Mouse (Mus musculus) lung, adult 18-20 months (tissue): ENCODE measurements around the gene Ephb1.
A peak's percentile ranks its signal among the peaks of the same experiment; 100 is the strongest.

Experiments
- DNase-seq, 2 experiments: peaks; one replicate each; pipeline ENCODE4 v3.0.0; 2022; ENCODE audit warnings: mixed read lengths in 2 of 2

Ephb1 gene

GRCm38 (mm10) chr9:102045111-102045861 lies 309.2 kb downstream of the Ephb1 start:
- no peak for DNase-seq

DNA sequence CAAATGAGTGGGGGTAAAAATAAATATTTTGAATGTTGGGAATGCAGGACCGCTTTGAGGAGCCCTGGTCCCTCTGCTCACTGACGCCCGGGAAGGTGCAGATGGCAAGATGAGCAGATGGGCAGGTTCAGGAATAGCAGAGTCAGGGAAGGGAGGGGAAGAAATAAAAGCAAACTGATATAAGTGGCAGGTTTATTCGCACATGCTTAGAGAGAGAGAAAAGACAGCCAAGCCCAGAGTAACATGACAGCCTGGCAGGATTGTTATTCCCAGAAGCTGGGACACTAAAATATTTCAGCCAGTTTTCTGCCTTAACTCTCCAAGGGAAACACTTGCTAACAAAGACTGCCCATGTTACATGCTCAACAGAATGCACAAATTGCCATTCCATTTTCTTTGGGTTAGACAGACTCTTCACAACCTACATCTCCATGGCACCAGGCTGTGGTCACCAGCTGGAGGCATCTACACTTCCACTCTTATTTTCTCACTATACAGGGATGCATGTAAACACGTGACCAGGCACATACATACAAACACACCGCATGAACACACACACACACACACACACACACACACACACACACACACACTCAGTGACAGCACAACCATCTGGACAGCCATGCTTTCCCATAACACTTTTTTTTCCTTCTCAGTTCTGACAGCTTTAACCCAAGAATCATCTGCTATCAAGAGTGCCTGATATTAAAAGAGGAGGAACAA lies 315.3 kb downstream of the Ephb1 start:
- DNase-seq = no peak

DNA sequence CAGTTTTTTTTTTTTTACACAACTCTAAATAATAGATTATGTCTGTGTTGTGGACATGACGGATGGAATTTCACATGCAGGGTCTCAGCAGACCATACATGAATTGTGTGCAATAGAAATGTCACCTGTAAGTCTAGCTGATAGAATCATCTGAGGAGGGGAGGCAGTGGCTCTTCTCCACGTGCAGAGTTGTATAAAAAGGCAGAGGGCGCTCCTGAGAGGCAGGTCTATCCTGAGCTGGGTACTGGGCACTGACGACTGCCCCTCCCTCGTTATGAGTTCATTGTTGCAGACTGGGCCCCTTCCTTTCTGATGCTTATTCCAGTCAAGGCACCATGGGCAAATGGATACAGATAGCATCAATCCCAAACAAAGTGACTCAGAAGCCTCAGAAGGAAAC lies 318.4 kb downstream of the Ephb1 start:
- no peak for DNase-seq

GRCm38 (mm10) chr9:102033231-102033630 lies 321.3 kb downstream of the Ephb1 start:
- DNase-seq = no peak

DNA sequence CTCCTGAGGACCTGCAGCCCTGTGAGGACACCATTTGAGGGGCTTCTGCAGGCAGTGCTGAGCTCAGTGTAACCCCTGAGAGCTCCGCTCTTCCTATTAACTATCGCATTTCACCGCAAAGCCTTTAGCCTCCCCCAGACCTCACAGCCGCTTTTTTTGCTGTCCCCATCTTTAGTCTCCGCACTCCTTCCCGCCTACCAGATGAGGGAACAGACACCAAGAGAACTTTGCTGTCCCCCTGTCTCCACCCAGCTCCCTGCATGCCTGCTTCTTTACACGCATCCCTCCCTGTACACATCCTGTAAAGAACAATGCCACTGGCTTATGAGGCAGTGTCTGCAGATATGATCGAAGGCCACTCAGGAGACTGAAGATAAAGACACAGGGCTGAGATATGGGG lies 322.1 kb downstream of the Ephb1 start:
- DNase-seq = no peak

- no peak for DNase-seq
These were observed 324.8 kb downstream of the Ephb1 start for GRCm38 (mm10) chr9:102029661-102030060.

GRCm38 (mm10) chr9:102026136-102026535 lies 328.4 kb downstream of the Ephb1 start:
- DNase-seq = no peak

DNA sequence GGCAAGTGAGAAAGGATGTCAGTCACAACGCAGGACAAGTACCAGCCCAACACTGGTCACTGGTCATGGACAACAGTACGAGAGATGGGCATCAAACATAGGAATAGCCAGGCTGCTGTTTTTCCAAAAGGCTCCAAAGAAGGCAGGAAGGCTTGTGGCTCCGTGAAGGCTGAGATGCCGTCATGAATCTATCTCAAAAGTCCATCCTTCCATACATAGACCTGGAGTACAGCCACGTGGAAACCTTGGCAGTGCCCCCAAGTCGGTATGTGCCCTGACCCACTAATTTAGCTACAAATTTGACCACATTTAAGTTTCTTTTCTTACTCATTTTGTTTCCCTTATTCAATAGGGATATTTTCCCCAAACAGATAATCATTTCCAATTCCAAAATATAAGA lies 329.4 kb downstream of the Ephb1 start:
- no peak for DNase-seq

DNA sequence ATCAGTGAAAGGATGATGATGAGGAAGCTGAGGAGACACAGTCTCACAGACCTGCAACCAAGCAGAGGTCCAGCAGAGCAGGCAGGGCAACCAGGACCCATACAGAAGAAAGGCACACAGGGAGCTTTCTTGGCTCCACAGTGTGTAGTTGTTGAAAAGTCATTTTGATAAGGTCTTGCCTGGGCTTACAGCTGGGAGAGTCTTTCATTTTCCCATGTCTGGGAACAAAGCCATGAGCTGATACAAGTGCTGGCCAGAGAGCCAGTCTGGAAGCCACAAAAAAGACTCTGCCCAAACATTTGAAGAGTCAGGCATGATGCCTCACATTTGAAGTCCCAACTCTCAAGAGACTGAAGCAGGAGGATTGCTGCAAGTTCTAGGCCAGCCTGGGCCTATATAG lies 339.0 kb downstream of the Ephb1 start:
- no peak for DNase-seq

GRCm38 (mm10) chr9:102007706-102008105 lies 346.8 kb downstream of the Ephb1 start:
- no peak for DNase-seq

GRCm38 (mm10) chr9:102006539-102006938 lies 348.0 kb downstream of the Ephb1 start:
- peak in 1 of 2 experiments; percentile 16 for DNase-seq

- no peak for DNase-seq
These were observed 351.6 kb downstream of the Ephb1 start for GRCm38 (mm10) chr9:102002920-102003319.

DNA sequence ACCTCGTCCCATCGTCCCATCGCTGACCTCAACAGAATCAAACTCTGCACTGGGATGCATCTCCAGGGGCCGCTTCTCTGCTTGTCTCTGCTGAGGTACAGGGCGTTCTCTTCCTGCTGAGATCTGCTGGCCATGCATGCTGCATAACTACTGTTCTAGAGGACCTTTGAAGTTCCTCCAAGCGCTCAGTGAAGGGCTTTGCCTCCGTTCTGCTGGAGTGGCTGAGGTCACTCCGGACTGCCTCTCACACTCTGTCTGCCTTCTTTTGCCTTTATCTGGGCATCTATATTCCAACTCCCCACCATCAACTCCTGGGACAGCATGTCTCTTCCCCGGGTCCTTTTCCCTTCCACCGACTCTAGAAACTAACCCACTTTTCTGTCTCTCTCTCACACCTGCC lies 352.3 kb downstream of the Ephb1 start:
- DNase-seq = no peak

DNA sequence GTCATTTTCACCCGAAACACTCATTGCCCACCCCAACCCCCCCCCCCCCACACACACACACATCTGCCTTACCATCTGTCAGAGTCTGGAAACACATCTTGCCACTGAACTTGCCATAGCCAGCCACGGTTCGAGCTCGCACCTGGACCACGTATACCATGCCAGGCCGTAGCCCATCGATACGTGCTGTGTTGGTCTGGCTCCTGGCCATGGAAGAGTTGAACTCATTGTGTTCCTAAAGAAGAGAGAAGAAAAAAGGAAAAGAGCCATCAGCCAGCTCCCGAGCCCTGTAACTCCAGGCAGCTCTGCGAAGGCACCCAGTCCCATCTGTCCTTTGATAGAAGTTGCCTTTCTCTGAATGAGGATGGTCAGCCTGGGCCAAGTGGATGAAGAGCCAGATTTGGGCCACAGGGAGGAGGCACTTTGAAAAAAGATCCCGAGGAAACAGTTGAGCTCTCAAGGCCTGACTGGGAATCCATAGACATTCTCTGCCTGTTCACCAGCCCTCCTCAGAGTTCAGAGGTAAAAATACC lies 352.8 kb downstream of the Ephb1 start:
- DNase-seq = no peak

DNA sequence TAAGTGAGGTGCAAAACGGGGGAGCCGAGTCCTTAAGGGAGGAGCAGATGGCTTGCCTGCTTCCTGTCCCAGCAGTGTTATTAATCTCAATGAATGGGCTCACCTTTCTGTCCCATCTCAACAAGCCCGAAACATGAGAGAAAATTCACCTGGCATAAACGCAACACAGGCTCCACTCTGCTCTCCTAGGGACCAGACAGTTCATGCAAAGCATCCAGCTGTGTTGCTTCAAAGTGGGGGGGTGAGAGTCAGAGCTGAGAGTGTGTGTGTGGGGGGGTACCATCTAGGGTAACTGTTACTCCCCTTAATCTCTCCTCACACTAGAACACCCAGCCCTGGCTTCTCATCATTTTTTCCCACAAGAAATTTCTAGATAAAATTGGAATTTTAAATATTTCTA lies 354.8 kb downstream of the Ephb1 start:
- no peak for DNase-seq

- DNase-seq = no peak
These were observed 357.6 kb downstream of the Ephb1 start for GRCm38 (mm10) chr9:101996771-101997500.

DNA sequence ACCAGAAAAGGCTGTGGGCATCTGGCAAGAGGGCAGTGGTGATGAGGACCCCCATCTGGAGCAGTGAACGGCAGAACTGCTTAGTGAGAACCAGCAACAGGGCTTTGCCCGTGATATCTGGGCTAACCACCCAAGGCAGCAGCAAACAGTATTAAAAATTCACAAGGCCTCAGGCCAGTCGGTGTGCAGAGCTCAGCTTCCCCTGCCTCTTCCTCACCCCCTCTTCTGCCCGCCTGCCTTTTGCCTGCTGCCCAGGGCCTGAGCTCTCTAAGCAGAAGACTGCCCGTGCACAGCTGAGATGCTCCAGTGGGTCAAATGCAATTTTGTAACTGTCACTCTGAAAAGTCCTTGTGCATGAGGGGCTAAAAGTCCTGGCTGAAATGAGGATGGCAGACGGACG lies 358.3 kb downstream of the Ephb1 start:
- DNase-seq = no peak

DNA sequence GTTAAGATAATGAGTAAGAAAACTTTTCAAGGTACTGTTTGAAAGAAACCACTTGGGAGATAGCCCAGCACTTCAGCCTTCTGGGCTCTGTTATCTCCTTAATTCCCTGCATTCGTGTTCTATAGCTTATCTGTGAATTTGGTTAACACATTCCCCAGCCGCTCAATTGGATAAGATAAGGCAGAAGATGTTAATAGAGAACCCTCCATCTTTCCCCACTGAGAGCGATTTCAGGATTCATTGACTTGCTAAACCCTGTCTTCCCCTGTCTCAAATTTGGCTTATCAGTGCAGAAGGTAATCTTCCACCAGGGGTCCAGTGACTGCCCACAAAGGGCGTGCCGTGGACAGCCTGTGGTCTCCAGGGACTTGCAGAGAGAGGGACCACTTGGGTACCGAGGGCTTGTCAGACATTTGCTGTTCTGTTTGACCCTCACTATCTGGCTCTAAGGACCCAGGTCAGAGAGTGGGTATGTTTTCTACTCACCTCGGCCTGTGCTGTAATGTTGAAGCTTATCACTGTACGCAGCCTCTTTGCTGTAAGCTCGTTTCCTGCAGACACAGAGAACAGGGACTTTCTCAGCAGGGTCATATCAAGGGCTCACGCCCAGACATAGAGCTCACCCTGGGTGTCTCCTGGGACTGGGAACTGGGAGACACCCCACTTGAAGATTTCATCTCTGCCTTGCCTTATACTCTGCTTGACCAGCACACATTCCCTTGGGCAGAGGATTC lies 358.9 kb downstream of the Ephb1 start:
- DNase-seq = no peak

GRCm38 (mm10) chr9:101994086-101994485 lies 360.4 kb downstream of the Ephb1 start:
- no peak for DNase-seq

DNA sequence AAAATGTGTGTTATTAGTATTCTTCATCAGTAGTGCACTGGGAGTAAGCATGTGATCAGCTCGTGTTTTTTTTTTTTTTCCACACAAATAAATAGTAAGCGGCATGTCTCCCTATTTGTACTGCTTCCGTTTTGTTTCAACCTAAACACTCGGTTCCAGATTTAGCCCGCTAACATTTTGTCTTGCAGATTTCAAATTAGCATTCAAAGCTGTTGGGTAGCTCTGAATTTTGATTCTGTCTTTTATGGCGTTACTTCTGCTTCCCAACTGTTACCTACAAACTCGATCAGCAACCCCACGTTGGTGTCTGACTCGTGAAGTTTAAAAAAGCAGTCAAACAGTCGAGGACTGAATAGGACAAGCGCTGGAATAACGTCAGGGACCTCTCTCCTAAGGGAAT lies 363.7 kb downstream of the Ephb1 start:
- DNase-seq = no peak

DNA sequence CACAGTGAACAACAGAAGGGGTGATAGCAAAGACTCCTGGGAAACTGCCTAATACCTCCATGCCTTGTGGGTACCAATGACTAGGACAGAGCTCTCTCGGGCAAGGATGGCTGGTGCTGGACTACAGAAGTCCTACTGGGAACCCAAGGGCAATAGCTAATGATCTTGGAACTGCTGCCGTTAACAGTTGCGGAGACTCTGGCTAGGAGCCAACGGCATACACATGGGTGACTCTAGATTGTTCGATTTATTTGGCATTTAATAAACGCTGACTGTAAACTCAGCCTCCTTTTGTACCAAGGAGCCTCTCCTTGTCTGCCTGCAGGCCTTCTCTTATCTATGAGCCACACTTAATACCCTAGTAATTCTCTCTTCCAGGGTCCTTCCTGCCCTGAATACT lies 364.5 kb downstream of the Ephb1 start:
- DNase-seq = no peak

DNA sequence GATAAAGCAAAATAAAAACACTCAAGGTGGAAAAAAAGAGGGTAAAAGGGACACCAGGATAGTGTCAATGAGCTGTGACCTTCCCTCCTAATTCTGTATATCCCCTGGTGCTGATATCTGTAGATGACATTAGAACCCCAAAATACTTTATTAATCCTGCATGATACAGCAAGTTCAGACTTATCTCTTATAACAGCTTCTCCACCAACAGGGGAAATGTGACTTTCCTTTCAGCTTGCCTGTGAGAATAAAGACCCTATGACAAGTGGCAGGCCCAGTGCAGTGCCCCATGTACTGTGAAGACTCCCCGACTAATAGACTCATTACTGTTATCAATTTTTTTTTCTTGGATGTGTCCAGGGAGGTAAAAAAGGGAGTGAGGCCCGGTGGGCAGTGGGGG lies 367.6 kb downstream of the Ephb1 start:
- DNase-seq = no peak

GRCm38 (mm10) chr9:101982378-101982777 lies 372.1 kb downstream of the Ephb1 start:
- no peak for DNase-seq
